Mouse (Mus musculus): ENCODE data around the gene Myl6b. TPM values are rescaled to one million over a fixed set of nuclear protein-coding genes. Genes with fewer than 3 reads are reported as not detected.
"Not testable (repeated sequence)": the region's sequence is repeated elsewhere in the genome, so short reads cannot be mapped to it uniquely, and the experiment has no call there.

Gene Myl6b
- polyA plus RNA-seq, 1 experiment from 2014 or later: 4.4 TPM

DNA sequence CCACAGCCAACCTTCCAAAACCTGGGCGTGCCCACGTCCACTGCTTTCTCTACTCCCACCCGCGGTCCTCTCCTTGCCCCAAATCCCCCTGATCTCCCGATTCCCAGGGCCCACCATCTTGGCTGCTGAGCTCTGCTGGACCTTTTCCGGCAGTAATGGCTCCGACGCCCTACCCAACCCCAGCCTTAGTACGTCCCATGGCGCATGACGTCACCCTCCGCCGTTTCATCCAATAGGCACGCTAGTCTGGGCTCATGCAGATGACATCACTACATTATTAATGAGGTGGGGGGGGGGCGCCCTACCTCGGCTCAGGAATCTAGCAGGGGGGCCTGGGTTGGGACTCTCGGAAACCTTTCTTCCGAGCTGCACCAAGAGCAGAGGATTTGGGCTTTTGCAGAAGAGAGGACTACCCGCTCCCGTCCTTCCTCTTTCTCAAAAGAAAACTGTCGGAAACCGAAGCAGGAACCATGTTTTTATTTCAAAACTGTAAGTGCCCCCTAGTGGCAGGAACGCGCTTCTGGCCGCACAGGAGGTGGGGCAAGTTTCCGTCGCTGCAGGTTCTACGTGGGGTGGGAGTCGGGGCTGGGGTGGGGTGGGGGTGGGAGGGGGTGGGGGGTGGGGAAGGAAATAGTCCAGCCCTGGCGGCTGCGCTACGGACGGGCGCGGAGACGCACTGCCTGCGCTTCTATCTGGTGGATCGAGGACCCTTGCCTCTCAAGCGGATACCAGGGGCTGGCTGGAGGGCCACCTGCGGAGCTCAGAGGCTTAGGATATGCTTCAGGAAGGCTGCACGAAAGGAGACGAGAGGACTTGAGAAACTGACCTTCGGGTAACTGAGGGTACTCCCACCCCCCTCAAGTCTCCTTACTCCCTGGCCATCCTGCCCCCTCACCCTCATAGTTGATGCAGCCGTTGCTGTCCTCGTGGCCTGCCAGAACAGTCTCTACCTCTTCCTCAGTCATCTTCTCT is 4.5 kb downstream of the Myl6b start, which contains the start of gene Myl6:
TSS of gene Myl6 (minus strand) at position 451 of the 972 bp plus-strand sequence.
- Histone ChIP-seq H3K27me3 (ENCODE audit: insufficient read depth, low read length) (no peaks in the 10 kb centered on the region), H3K4me3 (ENCODE audit: low read depth, low read length) (peak within 1 kb of the TSS; percentile 84), H3K4me2 (peak within 1 kb of the TSS; percentile 86), H3K27ac (ENCODE audit: low read depth) (peak within 1 kb of the TSS; percentile 95), H3K4me1 (ENCODE audit: insufficient read depth) (peaks cover 11% of the 10 kb centered on the region), H3K36me3 (ENCODE audit: insufficient read depth) (peaks cover 33% of the 10 kb centered on the region), H3K9ac (peak within 1 kb of the TSS; percentile 87), H3K9me3 (ENCODE audit: low read depth, low read length) (no peaks in the 10 kb centered on the region)
- TF ChIP-seq CTCF (IDR thresholded peaks at IDR 0.05; ENCODE audit: low read depth): peak; percentile 86
- WGBS: under 1% methylated on average over 45 of the region's 45 CpGs
- DNase-seq: peak; percentile 100
- ATAC-seq (ENCODE audit: insufficient read depth): peak; percentile 91

DNA sequence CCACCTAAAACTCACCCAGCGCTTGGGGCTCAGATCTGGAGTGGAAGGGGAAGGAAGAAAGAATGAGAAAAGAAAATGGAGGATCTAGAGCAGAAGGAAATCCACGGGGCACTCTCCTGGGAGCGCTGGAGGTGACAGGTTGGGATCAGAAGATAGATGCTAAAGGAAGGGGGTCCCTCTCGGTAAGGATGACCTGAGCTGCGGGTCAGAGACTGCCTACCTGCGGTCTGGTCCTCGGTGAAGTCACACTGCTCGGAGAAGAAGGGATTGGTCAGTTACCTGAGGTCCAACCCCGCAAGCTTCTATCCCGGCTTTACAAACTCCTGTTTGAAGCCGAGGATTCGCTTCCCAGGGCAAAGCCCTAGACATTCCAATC is 5.2 kb downstream of the Myl6b start:
- DNase-seq (no peak), ATAC-seq (ENCODE audit: insufficient read depth) (no peak; the same call in 1 of the 2 replicates)
- WGBS: 0% methylated on average over 12 of the region's 12 CpGs
- Histone ChIP-seq H3K27me3 (ENCODE audit: insufficient read depth, low read length) (no peaks in the 10 kb centered on the region), H3K4me2 (peak overlapping the region; percentile 86), H3K9ac (peak overlapping the region; percentile 87), H3K4me1 (ENCODE audit: insufficient read depth) (peaks cover 11% of the 10 kb centered on the region), H3K4me3 (ENCODE audit: low read depth, low read length) (peak overlapping the region; percentile 84), H3K27ac (ENCODE audit: low read depth) (peak overlapping the region; percentile 95), H3K36me3 (ENCODE audit: insufficient read depth) (peaks cover 40% of the 10 kb centered on the region), H3K9me3 (ENCODE audit: low read depth, low read length) (no peaks in the 10 kb centered on the region)
- no peak for TF ChIP-seq CTCF (IDR thresholded peaks at IDR 0.05; ENCODE audit: low read depth)

DNA sequence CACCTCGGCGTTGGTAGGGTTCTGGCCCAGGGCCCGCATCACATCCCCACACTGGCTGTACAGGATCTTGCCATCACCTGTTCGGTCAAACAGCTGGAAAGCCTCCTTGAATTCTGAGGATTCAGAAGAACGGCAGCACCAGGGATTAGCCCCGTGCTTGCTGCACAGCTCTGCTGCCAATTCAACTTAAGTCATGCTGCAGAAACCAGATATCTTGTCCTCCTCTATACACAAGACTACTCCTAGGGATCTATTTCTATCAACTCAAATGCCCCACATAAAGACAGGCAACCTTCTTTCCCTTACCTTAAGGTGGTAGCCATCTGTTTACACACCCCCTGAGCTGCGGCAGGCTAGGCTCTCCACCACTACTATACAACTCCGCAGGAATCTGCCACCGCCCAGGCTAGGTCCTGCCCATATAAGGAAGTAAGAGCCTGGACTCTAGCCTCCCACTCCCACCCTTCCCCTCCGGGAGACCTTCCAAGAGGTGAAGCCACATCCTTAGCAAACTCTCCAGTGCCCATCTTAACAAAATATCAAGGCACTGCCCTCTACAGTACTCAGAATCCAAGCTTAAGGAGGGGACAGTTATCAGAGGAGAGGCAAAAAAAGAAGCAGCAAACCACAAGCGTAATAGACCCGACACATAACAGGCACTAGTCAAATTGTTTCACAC is 5.7 kb downstream of the Myl6b start:
- peak overlapping the region; percentile 95 for H3K27ac ChIP-seq (ENCODE audit: low read depth)
- H3K27me3 ChIP-seq (ENCODE audit: insufficient read depth, low read length): no peaks in the 10 kb centered on the region
- peaks cover 11% of the 10 kb centered on the region for H3K4me1 ChIP-seq (ENCODE audit: insufficient read depth)
- peak overlapping the region; percentile 86 for H3K4me2 ChIP-seq
- TF ChIP-seq CTCF (IDR thresholded peaks at IDR 0.05; ENCODE audit: low read depth): no peak
- peaks cover 45% of the 10 kb centered on the region for H3K36me3 ChIP-seq (ENCODE audit: insufficient read depth)
- ATAC-seq (ENCODE audit: insufficient read depth): peak; percentile 62
- peak overlapping the region; percentile 84 for H3K4me3 ChIP-seq (ENCODE audit: low read depth, low read length)
- H3K9ac ChIP-seq: peak overlapping the region; percentile 87
- peak; percentile 86 for DNase-seq
- H3K9me3 ChIP-seq (ENCODE audit: low read depth, low read length): no peaks in the 10 kb centered on the region
- WGBS: 11% methylated on average over 12 of the region's 12 CpGs

DNA sequence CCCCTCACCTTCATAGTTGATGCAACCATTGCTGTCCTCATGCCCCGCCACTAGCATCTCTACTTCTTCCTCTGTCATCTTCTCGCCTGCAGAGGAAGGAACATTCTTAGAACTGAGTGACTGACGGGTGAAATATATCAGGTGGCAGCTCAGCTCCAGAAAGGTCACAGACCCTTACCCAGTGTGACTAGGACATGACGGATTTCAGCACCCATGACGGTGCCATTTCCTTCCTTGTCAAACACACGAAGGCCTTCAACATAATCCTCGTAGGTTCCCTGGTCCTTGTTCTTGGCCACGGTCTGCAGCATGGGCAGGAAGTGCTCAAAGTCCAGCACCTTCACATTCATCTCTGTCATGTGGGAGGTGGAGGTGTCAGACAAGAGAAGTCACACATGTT is 6.4 kb downstream of the Myl6b start:
- H3K36me3 ChIP-seq (ENCODE audit: insufficient read depth): peaks cover 52% of the 10 kb centered on the region
- WGBS: 29% methylated on average over 8 of the region's 8 CpGs
- H3K4me1 ChIP-seq (ENCODE audit: insufficient read depth): peaks cover 11% of the 10 kb centered on the region
- peak overlapping the region; percentile 86 for H3K4me2 ChIP-seq
- ATAC-seq (ENCODE audit: insufficient read depth); H3K9me3 ChIP-seq (ENCODE audit: low read depth, low read length); DNase-seq; H3K27me3 ChIP-seq (ENCODE audit: insufficient read depth, low read length): not testable (repeated sequence)
- peak overlapping the region; percentile 84 for H3K4me3 ChIP-seq (ENCODE audit: low read depth, low read length)
- H3K27ac ChIP-seq (ENCODE audit: low read depth): peak overlapping the region; percentile 95
- H3K9ac ChIP-seq: peak overlapping the region; percentile 87

DNA sequence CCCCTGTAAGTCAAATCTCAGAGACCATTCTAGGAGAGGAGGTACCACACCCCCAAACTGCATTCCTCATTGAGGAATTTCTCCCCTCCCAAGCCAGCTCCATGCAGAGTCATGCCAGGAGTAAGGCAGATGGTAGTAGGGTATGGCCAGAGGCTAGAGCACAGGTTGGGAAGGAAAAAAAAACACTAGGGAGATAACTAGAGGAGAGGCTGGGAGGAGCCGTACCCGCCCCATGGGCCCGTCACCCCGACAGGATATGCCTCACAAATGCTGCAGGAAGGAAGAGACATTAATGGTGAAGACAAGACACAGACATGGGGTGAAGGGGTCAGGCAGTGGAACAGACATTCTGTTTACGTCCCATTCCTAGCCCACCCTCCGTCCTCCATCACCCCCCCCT is 7.0 kb downstream of the Myl6b start:
- DNase-seq (peak; percentile 42), ATAC-seq (ENCODE audit: insufficient read depth) (no peak)
- Histone ChIP-seq H3K27me3 (ENCODE audit: insufficient read depth, low read length) (no peaks in the 10 kb centered on the region), H3K4me3 (ENCODE audit: low read depth, low read length) (peak overlapping the region; percentile 84), H3K36me3 (ENCODE audit: insufficient read depth) (peaks cover 56% of the 10 kb centered on the region), H3K4me1 (ENCODE audit: insufficient read depth) (peaks cover 11% of the 10 kb centered on the region), H3K9ac (peak overlapping the region; percentile 87), H3K27ac (ENCODE audit: low read depth) (peak overlapping the region; percentile 95; the same call in 1 of the 2 replicates), H3K4me2 (peak overlapping the region; percentile 86), H3K9me3 (ENCODE audit: low read depth, low read length) (no peaks in the 10 kb centered on the region)
- 44% methylated on average over 6 of the region's 6 CpGs for WGBS
- no peak for TF ChIP-seq CTCF (IDR thresholded peaks at IDR 0.05; ENCODE audit: low read depth)

DNA sequence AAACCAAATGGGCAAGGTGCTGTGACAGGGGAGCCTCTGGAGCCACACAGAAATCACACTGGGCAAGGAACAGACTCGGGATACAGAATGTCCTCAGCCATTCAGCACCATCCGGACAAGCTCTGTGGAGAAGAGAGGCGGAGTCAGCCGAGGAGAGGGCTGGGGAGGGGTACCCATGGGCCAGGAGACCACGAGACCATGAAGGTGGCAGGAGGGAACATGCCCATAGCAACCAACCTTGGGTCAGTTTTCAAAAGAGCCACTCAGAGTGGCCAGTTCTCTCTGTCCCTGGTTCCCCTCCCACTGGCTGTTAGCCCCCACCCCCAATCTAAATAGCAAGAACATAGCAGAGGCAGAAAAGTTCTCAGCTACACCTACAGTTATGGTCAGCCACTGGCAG is 7.6 kb downstream of the Myl6b start:
- Histone ChIP-seq H3K4me2 (peak overlapping the region; percentile 86), H3K4me3 (ENCODE audit: low read depth, low read length) (peak overlapping the region; percentile 84), H3K36me3 (ENCODE audit: insufficient read depth) (peaks cover 62% of the 10 kb centered on the region), H3K27ac (ENCODE audit: low read depth) (peak overlapping the region; percentile 95), H3K27me3 (ENCODE audit: insufficient read depth, low read length) (no peaks in the 10 kb centered on the region), H3K9me3 (ENCODE audit: low read depth, low read length) (no peaks in the 10 kb centered on the region), H3K9ac (no peak overlapping the region), H3K4me1 (ENCODE audit: insufficient read depth) (peaks cover 11% of the 10 kb centered on the region)
- peak; percentile 4 for DNase-seq
- TF ChIP-seq CTCF (IDR thresholded peaks at IDR 0.05; ENCODE audit: low read depth): no peak
- no peak for ATAC-seq (ENCODE audit: insufficient read depth)
- WGBS: 40% methylated on average over 5 of the region's 5 CpGs

DNA sequence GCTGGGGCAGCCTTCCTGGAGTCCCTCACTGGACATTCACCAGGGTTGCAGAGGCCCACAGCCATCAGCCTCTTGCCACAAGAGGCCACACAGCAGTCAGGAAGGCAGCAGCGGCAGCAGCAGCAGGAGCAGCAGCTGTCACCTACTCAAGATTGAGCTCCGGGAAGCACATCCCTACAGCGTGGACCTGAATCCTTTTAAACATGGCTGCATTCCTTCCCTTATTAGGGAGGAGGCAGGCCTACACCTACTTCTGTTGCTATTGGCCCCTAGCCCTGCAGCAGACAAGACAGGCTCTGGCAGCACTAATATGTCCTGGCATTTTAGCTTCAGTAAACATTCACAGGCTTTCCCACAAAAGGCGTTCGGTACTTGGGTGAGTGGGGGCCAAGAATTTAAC is 8.3 kb downstream of the Myl6b start:
- WGBS: 28% methylated on average over 5 of the region's 5 CpGs
- no peak overlapping the region for H3K9ac ChIP-seq
- DNase-seq (peak; percentile 54), ATAC-seq (ENCODE audit: insufficient read depth) (no peak)
- no peaks in the 10 kb centered on the region for H3K9me3 ChIP-seq (ENCODE audit: low read depth, low read length)
- H3K36me3 ChIP-seq (ENCODE audit: insufficient read depth): peaks cover 69% of the 10 kb centered on the region
- no peaks in the 10 kb centered on the region for H3K27me3 ChIP-seq (ENCODE audit: insufficient read depth, low read length)
- no peak for TF ChIP-seq CTCF (IDR thresholded peaks at IDR 0.05; ENCODE audit: low read depth)
- no peak overlapping the region for H3K4me2 ChIP-seq
- H3K27ac ChIP-seq (ENCODE audit: low read depth): peak overlapping the region; percentile 95
- no peak overlapping the region for H3K4me3 ChIP-seq (ENCODE audit: low read depth, low read length)
- H3K4me1 ChIP-seq (ENCODE audit: insufficient read depth): peaks cover 11% of the 10 kb centered on the region
